Mouse (Mus musculus): ENCODE data around the gene Fbxl19. TPM values are rescaled to one million over a fixed set of nuclear protein-coding genes. Genes with fewer than 3 reads are reported as not detected.
A peak's percentile ranks its signal among the peaks of the same experiment; 100 is the strongest.
"Not testable (repeated sequence)": the region's sequence is repeated elsewhere in the genome, so short reads cannot be mapped to it uniquely, and the experiment has no call there.

Fbxl19 gene
- polyA plus RNA-seq, 1 experiment from 2014 or later: 3.8 TPM

GRCm38 (mm10) chr7:127711031-127711430 is 33.3 kb upstream of the Fbxl19 start:
- H3K9me3 ChIP-seq: no peaks in the 10 kb centered on the region
- H3K27me3 ChIP-seq (replicated peaks): no peaks in the 10 kb centered on the region
- H3K36me3 ChIP-seq: peaks cover 7% of the 10 kb centered on the region; the same call in 1 of the 2 replicates
- no peak overlapping the region for H3K9ac ChIP-seq
- no peak overlapping the region for H3K4me3 ChIP-seq (replicated peaks)
- no peak overlapping the region for H3K4me2 ChIP-seq
- peaks cover 44% of the 10 kb centered on the region for H3K4me1 ChIP-seq
- no peak for ATAC-seq (ENCODE audit: insufficient read depth, low FRiP score, low read depth)
- H3K27ac ChIP-seq: peak overlapping the region; percentile 97; the same call in 1 of the 2 replicates
- 80% methylated on average over 3 of the region's 3 CpGs for WGBS

- Histone ChIP-seq H3K9ac (no peak overlapping the region), H3K4me1 (peaks cover 44% of the 10 kb centered on the region), H3K27ac (peak overlapping the region; percentile 97), H3K27me3 (replicated peaks) (no peaks in the 10 kb centered on the region), H3K4me3 (replicated peaks) (no peak overlapping the region), H3K9me3 (no peaks in the 10 kb centered on the region), H3K4me2 (no peak overlapping the region; the same call in 1 of the 2 replicates), H3K36me3 (0 out of 2 replicates have a peak, but pooled peaks cover 4% of the 10 kb centered on the region)
- no peak for ATAC-seq (ENCODE audit: insufficient read depth, low FRiP score, low read depth)
- 57% methylated on average over 3 of the region's 3 CpGs for WGBS
Measured at GRCm38 (mm10) chr7:127711456-127711855, 32.9 kb upstream of the Fbxl19 start.

- peaks cover 43% of the 10 kb centered on the region for H3K4me1 ChIP-seq
- ATAC-seq (ENCODE audit: insufficient read depth, low FRiP score, low read depth): peak; percentile 40
- WGBS: under 1% methylated on average over 28 of the region's 28 CpGs
Measured at GRCm38 (mm10) chr7:127712461-127713385, 31.6 kb upstream of the Fbxl19 start, which contains the start of gene Ctf1. Gene Ctf1 (plus strand): TSS chr7:127712736.

GRCm38 (mm10) chr7:127714816-127715215 is 29.5 kb upstream of the Fbxl19 start:
- no peak for ATAC-seq (ENCODE audit: insufficient read depth, low FRiP score, low read depth)
- Histone ChIP-seq H3K9me3 (no peaks in the 10 kb centered on the region), H3K36me3 (no peaks in the 10 kb centered on the region), H3K27me3 (replicated peaks) (no peaks in the 10 kb centered on the region), H3K4me3 (replicated peaks) (no peak overlapping the region), H3K4me1 (peaks cover 33% of the 10 kb centered on the region), H3K27ac (no peak overlapping the region), H3K9ac (no peak overlapping the region), H3K4me2 (no peak overlapping the region)
- WGBS: 83% methylated on average over 4 of the region's 4 CpGs

More at GRCm38 (mm10) chr7:127712461-127713385, 31.6 kb upstream of the Fbxl19 start, which contains the start of gene Ctf1:
- Histone ChIP-seq H3K9me3 (no peaks in the 10 kb centered on the region), H3K4me3 (replicated peaks) (peak within 1 kb of the TSS; percentile 47), H3K4me2 (peak within 1 kb of the TSS; percentile 59), H3K27ac (peak within 1 kb of the TSS; percentile 97), H3K9ac (0 out of 2 replicates have a peak within 1 kb of the TSS, but pooled peaks have one; percentile 19), H3K27me3 (replicated peaks) (no peaks in the 10 kb centered on the region), H3K36me3 (no peaks in the 10 kb centered on the region)

- peak overlapping the region; percentile 77 for H3K4me2 ChIP-seq
- peak overlapping the region; percentile 35 for H3K4me3 ChIP-seq (replicated peaks)
- peak; percentile 54; the same call in 1 of the 2 replicates for ATAC-seq (ENCODE audit: insufficient read depth, low FRiP score, low read depth)
- H3K36me3 ChIP-seq: no peaks in the 10 kb centered on the region
- H3K9ac ChIP-seq: no peak overlapping the region
- WGBS: 2% methylated on average over 40 of the region's 41 CpGs
- peaks cover 25% of the 10 kb centered on the region for H3K4me1 ChIP-seq
- H3K9me3 ChIP-seq: no peaks in the 10 kb centered on the region
- H3K27ac ChIP-seq: no peak overlapping the region
- no peaks in the 10 kb centered on the region for H3K27me3 ChIP-seq (replicated peaks)
Measured at GRCm38 (mm10) chr7:127716992-127717391, 27.4 kb upstream of the Fbxl19 start.

- H3K4me2 ChIP-seq: no peak overlapping the region
- H3K9ac ChIP-seq: no peak overlapping the region
- peaks cover 13% of the 10 kb centered on the region for H3K4me1 ChIP-seq
- ATAC-seq (ENCODE audit: insufficient read depth, low FRiP score, low read depth): no peak
- no peaks in the 10 kb centered on the region for H3K36me3 ChIP-seq
- no peak overlapping the region for H3K4me3 ChIP-seq (replicated peaks)
- H3K27ac ChIP-seq: no peak overlapping the region
- H3K9me3 ChIP-seq: no peaks in the 10 kb centered on the region
- H3K27me3 ChIP-seq (replicated peaks): no peaks in the 10 kb centered on the region
- 91% methylated on average over 6 of the region's 6 CpGs for WGBS
Measured at GRCm38 (mm10) chr7:127718339-127718738, 26.0 kb upstream of the Fbxl19 start.

GRCm38 (mm10) chr7:127719258-127719657 is 25.1 kb upstream of the Fbxl19 start:
- no peaks in the 10 kb centered on the region for H3K27me3 ChIP-seq (replicated peaks)
- H3K4me2 ChIP-seq: no peak overlapping the region
- 87% methylated on average over 6 of the region's 6 CpGs for WGBS
- no peaks in the 10 kb centered on the region for H3K9me3 ChIP-seq
- H3K4me1 ChIP-seq: peaks cover 8% of the 10 kb centered on the region
- H3K27ac ChIP-seq: no peak overlapping the region
- H3K36me3 ChIP-seq: no peaks in the 10 kb centered on the region
- no peak overlapping the region for H3K9ac ChIP-seq
- no peak overlapping the region for H3K4me3 ChIP-seq (replicated peaks)
- no peak for ATAC-seq (ENCODE audit: insufficient read depth, low FRiP score, low read depth)

- H3K27ac ChIP-seq: no peak overlapping the region
- no peak overlapping the region for H3K9ac ChIP-seq
- 51% methylated on average over 2 of the region's 2 CpGs for WGBS
- H3K27me3 ChIP-seq (replicated peaks): no peaks in the 10 kb centered on the region
- no peaks in the 10 kb centered on the region for H3K4me1 ChIP-seq
- no peak overlapping the region for H3K4me3 ChIP-seq (replicated peaks)
- ATAC-seq (ENCODE audit: insufficient read depth, low FRiP score, low read depth): no peak
- H3K4me2 ChIP-seq: no peak overlapping the region
- no peaks in the 10 kb centered on the region for H3K36me3 ChIP-seq
- H3K9me3 ChIP-seq: no peaks in the 10 kb centered on the region
Measured at GRCm38 (mm10) chr7:127725490-127725889, 18.9 kb upstream of the Fbxl19 start.

GRCm38 (mm10) chr7:127725924-127726323 is 18.4 kb upstream of the Fbxl19 start:
- no peak for ATAC-seq (ENCODE audit: insufficient read depth, low FRiP score, low read depth)
- 57% methylated on average over 6 of the region's 6 CpGs for WGBS
- Histone ChIP-seq H3K36me3 (no peaks in the 10 kb centered on the region), H3K27me3 (replicated peaks) (no peaks in the 10 kb centered on the region), H3K4me2 (no peak overlapping the region), H3K9ac (no peak overlapping the region), H3K9me3 (no peaks in the 10 kb centered on the region), H3K4me3 (replicated peaks) (no peak overlapping the region), H3K4me1 (no peaks in the 10 kb centered on the region), H3K27ac (no peak overlapping the region)

GRCm38 (mm10) chr7:127727898-127728297 is 16.4 kb upstream of the Fbxl19 start:
- Histone ChIP-seq H3K27ac (no peak overlapping the region), H3K4me2 (no peak overlapping the region), H3K9me3 (no peaks in the 10 kb centered on the region), H3K9ac (no peak overlapping the region), H3K4me3 (replicated peaks) (no peak overlapping the region), H3K27me3 (replicated peaks) (no peaks in the 10 kb centered on the region), H3K36me3 (no peaks in the 10 kb centered on the region), H3K4me1 (no peaks in the 10 kb centered on the region)
- ATAC-seq (ENCODE audit: insufficient read depth, low FRiP score, low read depth): no peak
- WGBS: 80% methylated on average over 7 of the region's 7 CpGs

GRCm38 (mm10) chr7:127730170-127730569 is 14.2 kb upstream of the Fbxl19 start:
- Histone ChIP-seq H3K4me2 (no peak overlapping the region), H3K9me3 (no peaks in the 10 kb centered on the region), H3K27ac (no peak overlapping the region), H3K4me1 (no peaks in the 10 kb centered on the region), H3K9ac (no peak overlapping the region), H3K4me3 (replicated peaks) (no peak overlapping the region), H3K27me3 (replicated peaks) (no peaks in the 10 kb centered on the region), H3K36me3 (no peaks in the 10 kb centered on the region)
- no peak for ATAC-seq (ENCODE audit: insufficient read depth, low FRiP score, low read depth)
- 60% methylated on average over 4 of the region's 4 CpGs for WGBS

- not testable (repeated sequence) for H3K36me3 ChIP-seq; H3K4me2 ChIP-seq; H3K4me3 ChIP-seq (replicated peaks); H3K4me1 ChIP-seq; H3K27ac ChIP-seq; H3K9ac ChIP-seq; H3K27me3 ChIP-seq (replicated peaks); ATAC-seq (ENCODE audit: insufficient read depth, low FRiP score, low read depth); H3K9me3 ChIP-seq
- 100% methylated on average over 1 of the region's 5 CpGs for WGBS
Measured at GRCm38 (mm10) chr7:127732066-127732465, 12.3 kb upstream of the Fbxl19 start, which contains the start of gene Ctf2. Gene Ctf2 (minus strand): TSS chr7:127732166.
